Mouse (Mus musculus) left cerebral cortex, postnatal 25 days (tissue): ENCODE results near the gene Rnf31. TPM values are rescaled to one million over a fixed set of nuclear protein-coding genes. Genes with fewer than 3 reads are reported as not detected.

ENCODE experiments used
- DNase-seq, 2 experiments: peaks; one replicate each; pipeline ENCODE4 v3.0.0; 2022; ENCODE audit warnings: low spot score in 2 of 2, mixed read lengths in 1 of 2
- intact Hi-C: fragments of 180-260 bp; cut with DNase I; formaldehyde crosslinking; loops from one replicate; pipeline ENCODE4 v1.15.1; 2025
- total RNA-seq, 2 experiments: library from RNA; stranded (reverse); gene quantifications; 2 replicates each; pipeline ENCODE4 v1.2.3; 2021

Gene Rnf31
- total RNA-seq, 2 experiments from 2014 or later = 27.6 to 31.7 TPM

DNA sequence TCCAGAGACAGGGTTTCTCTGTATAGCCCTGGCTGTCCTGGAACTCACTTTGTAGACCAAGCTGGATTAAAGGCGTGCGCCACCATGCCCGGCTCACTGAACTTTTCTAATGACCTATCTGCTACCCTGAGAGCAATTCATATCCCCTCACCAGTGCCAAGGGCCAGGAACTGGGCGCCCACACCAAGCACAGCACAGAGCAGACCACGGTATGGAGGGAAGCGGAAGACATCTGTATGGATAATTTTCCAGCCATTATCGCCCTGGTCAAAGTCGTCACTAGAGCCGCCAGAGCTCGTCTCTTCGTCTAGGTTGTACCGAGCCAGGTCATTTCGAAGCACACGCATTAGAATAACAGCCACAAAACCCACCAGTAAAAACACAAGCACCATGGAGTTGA is 49.3 kb downstream of the Rnf31 start:
- DNase-seq = no peak
- intact Hi-C loops = no loop called here

DNA sequence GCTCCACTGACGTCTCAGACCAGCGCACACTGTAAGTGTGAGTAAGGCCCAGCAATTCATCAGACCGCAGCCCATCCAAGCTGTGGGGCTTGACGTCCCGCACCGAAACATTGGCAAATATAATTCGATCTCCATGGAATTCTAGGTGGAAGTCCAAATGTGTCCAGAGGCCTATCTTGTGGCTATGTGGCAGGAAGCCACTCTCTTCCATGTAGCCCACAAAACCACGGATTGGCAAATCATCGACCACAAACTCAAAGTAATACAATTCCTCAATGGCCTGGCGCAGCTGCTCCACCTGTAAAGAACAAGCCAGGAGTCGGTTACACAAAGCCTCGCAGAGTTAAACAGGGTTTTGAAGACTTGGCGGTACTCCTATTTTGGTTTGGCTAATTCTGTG is 49.8 kb downstream of the Rnf31 start:
- intact Hi-C loops = no loop called here
- no peak for DNase-seq

- no peak for DNase-seq
- intact Hi-C loops = no loop called here
Measured at GRCm38 (mm10) chr14:55642679-55643059, 51.2 kb downstream of the Rnf31 start.

- DNase-seq = peak; percentile 90 to 94
- intact Hi-C loops = no loop called here
Measured at GRCm38 (mm10) chr14:55643060-55643907, 51.8 kb downstream of the Rnf31 start, which contains the start of gene Tm9sf1. Gene Tm9sf1 (minus strand): TSS chr14:55643806.

DNA sequence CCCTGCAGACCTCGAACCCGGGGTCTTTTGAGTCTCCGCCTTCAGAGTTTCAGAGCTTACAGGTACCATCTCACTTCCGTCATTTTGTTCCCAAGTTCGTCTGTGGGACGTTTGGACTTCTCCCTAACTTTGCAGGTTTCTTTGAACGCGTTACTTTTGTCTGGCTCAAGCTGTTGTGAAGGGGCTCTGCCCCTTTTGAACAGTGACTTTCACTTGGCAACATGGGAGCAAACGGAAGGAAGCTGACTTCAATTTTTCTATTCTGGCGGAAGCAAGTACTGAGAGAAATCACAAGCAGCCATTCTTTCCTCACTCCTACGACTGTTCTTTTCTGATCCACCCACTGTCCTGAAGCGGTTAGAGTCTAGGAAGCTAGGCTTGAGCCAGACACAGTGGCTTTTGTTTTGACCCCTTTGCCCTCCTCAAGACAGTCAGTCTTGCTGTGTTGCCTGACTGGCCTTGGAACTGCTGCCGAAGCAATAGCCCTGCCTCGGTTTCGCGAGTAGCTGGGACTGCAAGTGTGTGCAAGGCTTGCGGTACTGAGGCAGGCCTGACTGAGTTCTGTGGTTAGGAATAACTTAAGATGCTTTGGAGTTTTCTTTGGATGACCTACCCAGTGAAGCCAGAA is 52.9 kb downstream of the Rnf31 start:
- intact Hi-C loops = no loop called here
- no peak for DNase-seq

DNA sequence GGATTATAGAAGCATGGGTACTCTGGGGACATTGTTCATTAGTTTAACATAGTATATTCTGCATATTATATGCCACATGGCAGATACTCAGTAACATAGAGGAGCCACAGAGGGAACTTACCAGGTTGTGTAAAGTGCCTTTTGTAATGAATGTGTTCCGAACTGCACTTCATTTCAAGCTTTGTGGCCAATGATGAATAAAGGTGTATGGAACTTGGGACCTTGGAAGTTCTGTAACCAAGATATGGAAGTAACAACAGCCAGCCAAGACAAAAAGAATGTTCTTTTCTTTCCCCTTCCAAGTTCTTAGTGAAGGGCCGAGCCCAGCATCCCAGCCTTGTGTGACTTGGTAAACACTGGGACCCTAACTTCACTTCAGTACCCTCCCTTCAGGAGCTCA is 58.4 kb downstream of the Rnf31 start, which contains the start of gene Tssk4:
Gene Tssk4 (plus strand): TSS at position 301 of the 400 bp plus-strand sequence.
- DNase-seq = no peak
- intact Hi-C loops = no loop called here

DNA sequence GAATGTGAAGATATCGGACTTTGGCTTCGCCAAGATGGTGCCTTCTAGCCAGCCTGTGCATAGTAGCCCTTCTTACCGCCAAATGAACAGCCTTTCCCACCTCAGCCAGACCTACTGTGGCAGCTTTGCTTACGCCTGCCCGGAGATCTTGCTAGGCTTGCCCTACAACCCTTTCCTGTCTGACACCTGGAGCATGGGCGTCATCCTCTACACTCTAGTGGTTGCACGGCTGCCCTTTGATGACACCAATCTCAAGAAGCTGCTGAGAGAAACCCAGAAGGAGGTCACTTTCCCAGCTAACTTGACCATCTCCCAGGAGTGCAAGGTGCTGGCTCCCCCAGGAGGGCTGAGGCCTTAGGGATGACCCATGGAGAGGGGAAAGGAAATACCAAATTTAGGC is 60.0 kb downstream of the Rnf31 start:
- intact Hi-C loops = no loop called here
- DNase-seq = no peak

Other genes starting within 250 kb of the Rnf31 start
- gene Dhrs4, start 113.0 kb upstream of the Rnf31 start, total RNA-seq = 10 to 100 TPM; 15.2 to 15.4 TPM
- gene Carmil3, start 101.1 kb upstream of the Rnf31 start, total RNA-seq = 10 to 100 TPM; 46.6 to 46.9 TPM
- 100 to 1,000 TPM; 180 to 216 TPM for gene Cpne6, start 81.3 kb upstream of the Rnf31 start, total RNA-seq
- 1 to 10 TPM in 1 of 2 experiments, under 1 TPM in 1; 0.34 to 1.2 TPM for gene Nrl, start 66.7 kb upstream of the Rnf31 start, total RNA-seq
- gene Pck2, start 51.4 kb upstream of the Rnf31 start, total RNA-seq = 10 to 100 TPM; 20.2 to 25.3 TPM
- gene Dcaf11, start 31.7 kb upstream of the Rnf31 start, total RNA-seq = 10 to 100 TPM; 73.1 to 77.7 TPM
- gene A730061H03Rik, start 31.3 kb upstream of the Rnf31 start, total RNA-seq = under 1 TPM in 1 of 2 experiments, not detected in 1; 0.89 TPM
- gene Fitm1, start 16.1 kb upstream of the Rnf31 start, total RNA-seq = not detected
- 10 to 100 TPM; 39.4 to 45.3 TPM for gene Psme1, start 13.6 kb upstream of the Rnf31 start, total RNA-seq
- 10 to 100 TPM; 38.1 to 41.5 TPM for gene Emc9, start 6.4 kb upstream of the Rnf31 start, total RNA-seq
- gene Psme2, start 595 bp upstream of the Rnf31 start, total RNA-seq = 10 to 100 TPM; 35.2 to 47.9 TPM
- 10 to 100 TPM in 1 of 2 experiments, 1 to 10 TPM in 1; 9.9 to 12.3 TPM for gene Irf9, start 11.9 kb downstream of the Rnf31 start, total RNA-seq
- gene Rec8, start 26.3 kb downstream of the Rnf31 start, total RNA-seq = 1 to 10 TPM; 2.2 to 3.7 TPM
- 100 to 1,000 TPM; 117 TPM for gene Ipo4, start 44.2 kb downstream of the Rnf31 start, total RNA-seq
- 1 to 10 TPM; 3.9 to 4.7 TPM for gene Gm49378, start 46.2 kb downstream of the Rnf31 start, total RNA-seq
- 10 to 100 TPM; 36.6 to 45.2 TPM for gene Tm9sf1, start 52.1 kb downstream of the Rnf31 start, total RNA-seq
- gene Tssk4, start 58.5 kb downstream of the Rnf31 start, total RNA-seq = 1 to 10 TPM in 1 of 2 experiments, under 1 TPM in 1; 0.30 to 1.1 TPM
- 10 to 100 TPM; 36.9 to 40.1 TPM for gene Mdp1, start 68.8 kb downstream of the Rnf31 start, total RNA-seq
- gene Gmpr2, start 80.2 kb downstream of the Rnf31 start, total RNA-seq = 10 to 100 TPM; 22.1 to 24.8 TPM
- gene Nedd8, start 80.4 kb downstream of the Rnf31 start, total RNA-seq = 100 to 1,000 TPM; 325 to 348 TPM
- gene Tinf2, start 90.1 kb downstream of the Rnf31 start, total RNA-seq = 10 to 100 TPM; 12.9 to 14.8 TPM
- not detected for gene Tgm1, start 122.2 kb downstream of the Rnf31 start, total RNA-seq
- 10 to 100 TPM; 45.6 to 45.8 TPM for gene Rabggta, start 130.6 kb downstream of the Rnf31 start, total RNA-seq
- gene Dhrs1, start 154.0 kb downstream of the Rnf31 start, total RNA-seq = 10 to 100 TPM; 79.2 to 88.7 TPM
- 10 to 100 TPM; 12.7 to 14.0 TPM for gene Nop9, start 154.0 kb downstream of the Rnf31 start, total RNA-seq
- gene Cideb, start 166.8 kb downstream of the Rnf31 start, total RNA-seq = 1 to 10 TPM; 1.6 to 2.3 TPM
- under 1 TPM; 0.25 to 0.32 TPM for gene Ltb4r2, start 169.7 kb downstream of the Rnf31 start, total RNA-seq
- under 1 TPM; 0.25 to 0.39 TPM for gene Ltb4r1, start 174.3 kb downstream of the Rnf31 start, total RNA-seq
- gene Adcy4, start 192.4 kb downstream of the Rnf31 start, total RNA-seq = 1 to 10 TPM; 3.8 to 7.1 TPM
- gene Ripk3, start 197.2 kb downstream of the Rnf31 start, total RNA-seq = under 1 TPM in 1 of 2 experiments, not detected in 1; 0.96 TPM
- gene Nfatc4, start 231.4 kb downstream of the Rnf31 start, total RNA-seq = 1 to 10 TPM; 1.3 to 2.6 TPM